Mouse (Mus musculus) WW6 (cell line): Measurements from ENCODE around the gene Olfr1229.

ENCODE experiments used
- DNase-seq: peaks from one replicate; pipeline ENCODE4 v3.0.0-alpha.2; 2013; ENCODE audit warnings: low read depth, low spot score

Olfr1229 gene

DNA sequence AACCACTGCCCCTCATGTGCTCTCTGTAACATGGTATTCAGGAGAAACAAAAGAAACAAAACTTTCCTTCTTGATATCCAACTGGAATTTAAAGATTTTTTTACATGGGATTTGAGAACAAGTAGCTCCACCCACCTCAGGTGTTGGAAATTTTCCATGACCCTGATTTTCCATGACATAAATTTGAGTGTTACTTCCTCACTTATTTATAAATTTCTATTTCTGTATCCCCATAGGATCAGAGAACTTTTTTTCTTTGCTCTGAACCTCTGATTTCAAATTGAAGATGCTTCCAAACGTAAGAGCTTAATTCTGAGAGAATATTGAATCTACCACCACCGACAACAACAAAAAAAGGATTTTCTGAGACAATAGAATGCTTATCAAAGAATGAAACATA lies at the start of gene Olfr1229:
Gene Olfr1229, minus strand, starts transcription at position 101 of the 400 bp plus-strand sequence.
- DNase-seq = no peak

DNA sequence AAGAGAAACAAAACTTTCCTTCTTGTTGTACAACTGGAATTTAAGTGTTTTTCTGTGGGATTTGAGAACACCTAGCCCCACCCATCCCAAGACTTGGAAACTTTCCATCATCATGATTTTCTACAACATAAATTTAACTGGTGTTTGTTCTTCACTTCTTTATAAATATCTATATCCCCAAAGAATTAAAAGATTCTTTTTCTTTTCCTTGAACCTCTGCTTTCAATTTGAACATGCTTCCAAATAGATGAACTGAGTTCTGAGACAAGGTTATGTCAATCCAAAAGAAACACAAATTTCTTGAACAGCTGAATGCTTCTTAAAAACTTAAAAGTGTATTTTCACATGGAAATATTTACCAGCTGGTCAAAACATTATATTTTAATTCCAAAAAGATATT lies 41.8 kb upstream of the Olfr1229 start, which contains the start of gene Olfr1232:
Gene Olfr1232, minus strand, starts transcription at position 101 of the 400 bp plus-strand sequence.
- no peak for DNase-seq

DNA sequence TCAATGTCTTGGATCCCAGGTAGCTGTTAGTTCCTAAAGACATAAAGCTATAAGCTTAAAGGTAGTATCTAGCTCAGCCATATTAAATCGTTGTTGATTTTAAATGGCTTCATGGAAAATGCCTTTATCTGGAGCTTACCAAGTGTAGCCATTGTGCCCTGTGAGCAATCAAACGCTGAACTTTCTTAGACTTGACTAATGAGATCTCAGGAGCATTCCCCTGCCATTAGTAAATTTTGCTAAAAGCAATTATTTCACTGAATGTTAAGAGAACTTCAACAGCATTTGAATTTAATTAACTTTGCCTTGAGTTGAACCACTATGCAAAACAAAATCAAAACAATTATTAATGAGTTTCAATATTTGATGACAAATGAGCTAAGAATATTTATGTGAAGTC lies 19.2 kb upstream of the Olfr1229 start, which contains the start of gene Olfr1231:
Gene Olfr1231, minus strand, starts transcription at position 101 of the 400 bp plus-strand sequence.
- DNase-seq = no peak

DNA sequence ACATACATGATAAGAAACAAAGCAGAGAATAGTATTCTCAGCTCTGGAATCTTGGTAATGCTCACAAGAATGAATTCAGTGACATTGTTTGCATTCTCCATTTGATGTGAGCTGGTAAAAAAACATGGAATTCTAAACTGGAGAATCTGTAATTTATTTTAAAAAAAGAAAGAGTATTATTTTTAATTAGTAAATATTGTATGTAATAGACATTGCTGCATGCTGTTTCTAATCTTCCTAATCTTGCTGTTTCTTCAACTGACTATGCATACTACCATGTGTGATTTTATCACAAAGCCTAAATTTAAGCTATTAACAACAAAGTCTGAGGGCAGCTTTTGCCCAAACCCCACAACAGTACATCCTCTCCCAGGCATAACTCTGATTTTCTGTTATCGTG lies 9.4 kb upstream of the Olfr1229 start, which contains the start of gene Olfr1230:
Gene Olfr1230, minus strand, starts transcription at position 101 of the 400 bp plus-strand sequence.
- DNase-seq = no peak

DNA sequence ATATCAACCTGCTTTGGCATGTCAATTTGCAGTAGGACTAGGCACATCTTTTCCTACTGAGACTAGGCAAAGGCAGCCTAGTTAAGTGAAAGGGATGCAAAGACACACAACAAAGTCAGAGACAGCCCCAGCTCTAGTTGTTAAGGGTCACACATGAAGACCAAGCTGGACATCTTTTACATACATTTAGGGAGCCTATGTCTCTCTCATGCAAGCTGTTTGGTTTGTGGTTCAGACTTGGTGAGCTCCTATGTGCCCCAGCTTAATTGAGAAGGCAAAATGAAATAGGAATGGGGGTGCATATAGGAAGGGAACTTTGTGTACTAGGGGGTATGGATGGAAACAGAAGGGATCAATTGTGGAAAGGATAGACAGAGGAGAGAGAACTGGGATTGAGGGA lies 33.9 kb downstream of the Olfr1229 start, which contains the start of gene Olfr1228:
Gene Olfr1228, minus strand, starts transcription at position 101 of the 400 bp plus-strand sequence.
- no peak for DNase-seq
